9 mouse cellular contexts compared by ENCODE assay signal in genomic region chr5:37050521-37051373, GRCm38 (mm10). TPM values are rescaled to one million over a fixed set of nuclear protein-coding genes. Genes with fewer than 3 reads are reported as not detected.
DNase-seq lines count a peak whose midpoint lies in the region; ATAC-seq lines count a peak whose summit lies in the region.
"Had no signal": no experiment of that assay in that cellular context is flagged by ENCODE, and none has a peak within 500 bp of the region (broad histone marks: within the 10 kb centered on the region; RNA-seq: fewer than 3 reads in every experiment).

No protein-coding gene starts in this region.

- H3K36me3 ChIP-seq in neural tube, embryonic 13.5 days, result no peaks in the 10 kb centered on the region
- H3K36me3 ChIP-seq in macrophage (ENCODE audit: inconsistent target), result no peaks in the 10 kb centered on the region

- H3K79me2 ChIP-seq in macrophage (ENCODE audit: inconsistent target), result no peaks in the 10 kb centered on the region

- H3K4me2 ChIP-seq in neural tube, embryonic 13.5 days, result no peak overlapping the region

- H3K27ac ChIP-seq in neural tube, embryonic 13.5 days (replicated peaks), result no peak overlapping the region
- no peak overlapping the region for H3K27ac ChIP-seq in macrophage

- H3K9ac ChIP-seq in neural tube, embryonic 13.5 days, result no peak overlapping the region; the same call in 1 of the 2 replicates

- H3K27me3 ChIP-seq in neural tube, embryonic 13.5 days, result no peaks in the 10 kb centered on the region

- no peak overlapping the region for H3K4me3 ChIP-seq in neural tube, embryonic 13.5 days
- peak overlapping the region; percentile 13 for H3K4me3 ChIP-seq in macrophage (ENCODE audit: inconsistent target)

- WGBS in neural tube, embryonic 13.5 days, result 46% methylated on average over 9 of the region's 9 CpGs
- WGBS in macrophage (ENCODE audit: missing documents), result 28% methylated on average over 9 of the region's 9 CpGs

- 0 out of 2 replicates have a peak, but pooled peaks have one; percentile 19 for ATAC-seq in neural tube, embryonic 13.5 days (ENCODE audit: low read depth)
- ATAC-seq in cerebellum, adult (ENCODE audit: insufficient number of reproducible peaks, low FRiP score, low TSS enrichment), result no peak
- ATAC-seq: forebrain, embryonic 16.5 days had no signal

- H3K4me1 ChIP-seq in neural tube, embryonic 13.5 days (replicated peaks), result peaks cover 19% of the 10 kb centered on the region

- no peaks in the 10 kb centered on the region for H3K9me3 ChIP-seq in neural tube, embryonic 13.5 days

- no peak for DNase-seq in neural tube, embryonic 10.5 days (ENCODE audit: extremely low spot score, low spot score)
- peak; percentile 75 for DNase-seq in adrenal gland, adult 8-10 months
- peak; percentile 65 for DNase-seq in thymus, postnatal 4 days
- no peak for DNase-seq in adipocyte (ENCODE audit: low spot score)
- DNase-seq in cerebellum, postnatal 4 days (ENCODE audit: low spot score in 2 of 2), result no peak

RNA-seq across cellular contexts. Expression of gene Gm1043, which starts 34.4 kb away (rescaled TPM):
- polyA plus RNA-seq in neural tube, embryonic 13.5 days (2015; fragmentation: Nextera tagmentation; extraction: Ambion mirVana), result 1.2 and 1.5 TPM in 2 replicates
- total RNA-seq in adrenal gland, adult 8-10 months (2022), result 1 to 10 TPM in 2 of 4 experiments, under 1 TPM in 2; 0.44 to 1.7 (median 1.1) TPM
- not detected for total RNA-seq in macrophage (2018; cell fraction: chromatin; rRNA removed)
- not detected for total RNA-seq in macrophage (2018; cell fraction: cytosol; rRNA removed)
- total RNA-seq in macrophage (2018; cell fraction: nucleus; rRNA removed), result not detected
- not detected in 3 replicates for polyA plus RNA-seq in macrophage (2018)

Comparison
In these comparisons a context has a peak if more than half of its experiments do, and no peak if none do; other contexts are left out.
1. DNase-seq: peak in adrenal gland, adult 8-10 months (single experiment) and thymus, postnatal 4 days (single experiment); none in neural tube, embryonic 10.5 days (single experiment), adipocyte (single experiment) and cerebellum, postnatal 4 days (0 of 2).